Mouse (Mus musculus): ENCODE measurements around the gene Gba2. TPM values are rescaled to one million over a fixed set of nuclear protein-coding genes. Genes with fewer than 3 reads are reported as not detected.
"Not testable (repeated sequence)": the region's sequence is repeated elsewhere in the genome, so short reads cannot be mapped to it uniquely, and the experiment has no call there.

Gba2 gene
- polyA plus RNA-seq, 1 experiment from 2014 or later: 25.4 TPM

DNA sequence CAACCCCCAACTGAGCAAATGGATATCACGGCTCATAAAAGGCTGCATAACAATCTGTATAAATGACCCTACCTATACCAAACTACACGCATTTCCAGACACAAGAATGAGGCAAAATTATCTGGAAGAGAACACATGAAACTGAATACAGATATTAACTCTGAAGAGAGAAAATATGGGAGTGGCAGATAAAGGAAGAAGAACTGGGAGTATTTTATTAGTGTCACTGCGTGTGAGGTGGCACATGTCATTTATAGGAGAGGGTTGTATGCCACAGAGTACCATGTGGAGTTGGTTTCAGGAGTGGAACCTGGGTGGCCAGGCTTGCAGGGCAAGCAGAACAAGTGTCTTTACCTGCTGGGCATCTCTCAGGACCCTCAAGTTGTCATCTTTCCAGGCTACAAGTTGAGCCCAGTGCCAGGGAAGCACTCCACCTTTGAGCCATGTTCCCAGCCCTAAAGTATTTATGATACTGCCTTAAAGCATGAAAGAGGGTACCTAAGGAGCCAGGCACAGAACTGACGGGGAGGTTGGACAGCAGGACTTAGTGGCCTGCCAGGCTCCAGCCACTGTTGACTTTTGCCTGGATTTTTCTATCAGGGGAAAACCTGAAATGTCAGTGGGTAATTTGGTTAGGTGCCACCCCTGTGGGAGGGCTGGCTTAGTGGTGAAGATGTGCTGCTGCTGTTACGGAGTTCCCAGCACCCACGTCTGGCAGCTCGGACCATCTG lies 20.1 kb upstream of the Gba2 start:
- DNase-seq (ENCODE audit: low spot score) (no peak), ATAC-seq (ENCODE audit: low FRiP score) (no peak)
- Histone ChIP-seq H3K4me3 (ENCODE audit: low read depth, low read length) (no peak overlapping the region), H3K27ac (ENCODE audit: low read depth, low read length) (no peak overlapping the region), H3K4me2 (replicated peaks; ENCODE audit: low read depth, low read length) (no peak overlapping the region), H3K4me1 (replicated peaks; ENCODE audit: control insufficient read depth, insufficient read depth, low read length) (no peaks in the 10 kb centered on the region), H3K36me3 (ENCODE audit: control insufficient read depth, insufficient read depth, low read length) (no peaks in the 10 kb centered on the region), H3K9me3 (ENCODE audit: control insufficient read depth, low read length) (no peaks in the 10 kb centered on the region), H3K9ac (ENCODE audit: low read depth, low read length) (no peak overlapping the region), H3K27me3 (ENCODE audit: control insufficient read depth, insufficient read depth, low read length) (no peaks in the 10 kb centered on the region)
- 86% methylated on average over 7 of the region's 7 CpGs for WGBS

- Histone ChIP-seq H3K4me3 (ENCODE audit: low read depth, low read length) (no peak overlapping the region), H3K27me3 (ENCODE audit: control insufficient read depth, insufficient read depth, low read length) (no peaks in the 10 kb centered on the region), H3K9ac (ENCODE audit: low read depth, low read length) (no peak overlapping the region), H3K36me3 (ENCODE audit: control insufficient read depth, insufficient read depth, low read length) (no peaks in the 10 kb centered on the region), H3K4me2 (replicated peaks; ENCODE audit: low read depth, low read length) (no peak overlapping the region), H3K27ac (ENCODE audit: low read depth, low read length) (no peak overlapping the region), H3K9me3 (ENCODE audit: control insufficient read depth, low read length) (no peaks in the 10 kb centered on the region), H3K4me1 (replicated peaks; ENCODE audit: control insufficient read depth, insufficient read depth, low read length) (no peaks in the 10 kb centered on the region)
- 88% methylated on average over 4 of the region's 4 CpGs for WGBS
- DNase-seq (ENCODE audit: low spot score) (no peak), ATAC-seq (ENCODE audit: low FRiP score) (no peak)
Measured at GRCm38 (mm10) chr4:43598200-43598599, 19.5 kb upstream of the Gba2 start.

GRCm38 (mm10) chr4:43596597-43596996 lies 17.9 kb upstream of the Gba2 start:
- not testable (repeated sequence) for H3K9me3 ChIP-seq (ENCODE audit: control insufficient read depth, low read length); H3K4me1 ChIP-seq (replicated peaks; ENCODE audit: control insufficient read depth, insufficient read depth, low read length); H3K27ac ChIP-seq (ENCODE audit: low read depth, low read length); H3K27me3 ChIP-seq (ENCODE audit: control insufficient read depth, insufficient read depth, low read length); DNase-seq (ENCODE audit: low spot score); H3K4me2 ChIP-seq (replicated peaks; ENCODE audit: low read depth, low read length); ATAC-seq (ENCODE audit: low FRiP score); H3K4me3 ChIP-seq (ENCODE audit: low read depth, low read length); H3K36me3 ChIP-seq (ENCODE audit: control insufficient read depth, insufficient read depth, low read length); H3K9ac ChIP-seq (ENCODE audit: low read depth, low read length)
- 89% methylated on average over 2 of the region's 2 CpGs for WGBS

- no peak for ATAC-seq (ENCODE audit: low FRiP score)
- Histone ChIP-seq H3K36me3 (ENCODE audit: control insufficient read depth, insufficient read depth, low read length) (no peaks in the 10 kb centered on the region), H3K4me2 (replicated peaks; ENCODE audit: low read depth, low read length) (no peak overlapping the region), H3K27ac (ENCODE audit: low read depth, low read length) (no peak overlapping the region), H3K27me3 (ENCODE audit: control insufficient read depth, insufficient read depth, low read length) (no peaks in the 10 kb centered on the region), H3K9me3 (ENCODE audit: control insufficient read depth, low read length) (no peaks in the 10 kb centered on the region), H3K9ac (ENCODE audit: low read depth, low read length) (no peak overlapping the region), H3K4me3 (ENCODE audit: low read depth, low read length) (no peak overlapping the region), H3K4me1 (replicated peaks; ENCODE audit: control insufficient read depth, insufficient read depth, low read length) (no peaks in the 10 kb centered on the region)
- no peak for DNase-seq (ENCODE audit: low spot score)
- WGBS: 61% methylated on average over 3 of the region's 3 CpGs
Measured at GRCm38 (mm10) chr4:43593453-43593852, 14.8 kb upstream of the Gba2 start.

DNA sequence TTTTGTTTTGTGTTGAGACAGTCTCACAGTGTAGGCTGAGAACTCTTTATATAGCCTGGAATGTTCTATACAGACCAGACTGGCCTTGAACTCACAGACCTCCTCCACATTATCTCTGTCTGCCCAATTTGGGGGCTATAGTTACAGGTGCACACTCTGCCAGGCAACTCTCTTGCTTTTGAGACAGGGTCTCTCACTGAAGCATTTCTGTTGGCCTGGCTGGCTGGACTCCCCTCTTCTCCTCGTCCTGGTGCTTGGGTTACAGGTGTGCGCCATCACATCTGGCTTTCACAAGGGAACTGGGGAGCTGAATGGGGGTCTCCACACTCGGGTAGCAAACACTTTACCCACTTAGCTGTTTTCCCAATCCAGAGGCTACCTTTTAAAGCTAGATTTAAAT lies 13.3 kb upstream of the Gba2 start:
- WGBS: 83% methylated on average over 3 of the region's 3 CpGs
- ATAC-seq (ENCODE audit: low FRiP score): no peak
- H3K4me1 ChIP-seq (replicated peaks; ENCODE audit: control insufficient read depth, insufficient read depth, low read length): no peaks in the 10 kb centered on the region

GRCm38 (mm10) chr4:43591543-43591942 lies 12.9 kb upstream of the Gba2 start:
- H3K4me3 ChIP-seq (ENCODE audit: low read depth, low read length): no peak overlapping the region
- no peaks in the 10 kb centered on the region for H3K36me3 ChIP-seq (ENCODE audit: control insufficient read depth, insufficient read depth, low read length)
- no peak overlapping the region for H3K9ac ChIP-seq (ENCODE audit: low read depth, low read length)
- no peaks in the 10 kb centered on the region for H3K27me3 ChIP-seq (ENCODE audit: control insufficient read depth, insufficient read depth, low read length)
- ATAC-seq (ENCODE audit: low FRiP score): no peak
- DNase-seq (ENCODE audit: low spot score): no peak
- H3K27ac ChIP-seq (ENCODE audit: low read depth, low read length): no peak overlapping the region
- WGBS: 89% methylated on average over 5 of the region's 5 CpGs
- no peak overlapping the region for H3K4me2 ChIP-seq (replicated peaks; ENCODE audit: low read depth, low read length)
- H3K9me3 ChIP-seq (ENCODE audit: control insufficient read depth, low read length): no peaks in the 10 kb centered on the region
- no peaks in the 10 kb centered on the region for H3K4me1 ChIP-seq (replicated peaks; ENCODE audit: control insufficient read depth, insufficient read depth, low read length)

More for the DNA sequence above, 13.3 kb upstream of the Gba2 start:
- Histone ChIP-seq H3K36me3 (ENCODE audit: control insufficient read depth, insufficient read depth, low read length) (no peaks in the 10 kb centered on the region), H3K27ac (ENCODE audit: low read depth, low read length) (no peak overlapping the region), H3K9ac (ENCODE audit: low read depth, low read length) (no peak overlapping the region), H3K9me3 (ENCODE audit: control insufficient read depth, low read length) (no peaks in the 10 kb centered on the region), H3K27me3 (ENCODE audit: control insufficient read depth, insufficient read depth, low read length) (no peaks in the 10 kb centered on the region), H3K4me2 (replicated peaks; ENCODE audit: low read depth, low read length) (no peak overlapping the region), H3K4me3 (ENCODE audit: low read depth, low read length) (no peak overlapping the region)
- no peak for DNase-seq (ENCODE audit: low spot score)

- Histone ChIP-seq H3K9me3 (ENCODE audit: control insufficient read depth, low read length) (no peaks in the 10 kb centered on the region), H3K4me3 (ENCODE audit: low read depth, low read length) (no peak overlapping the region), H3K4me1 (replicated peaks; ENCODE audit: control insufficient read depth, insufficient read depth, low read length) (no peaks in the 10 kb centered on the region), H3K9ac (ENCODE audit: low read depth, low read length) (no peak overlapping the region), H3K36me3 (ENCODE audit: control insufficient read depth, insufficient read depth, low read length) (0 out of 2 replicates have a peak, but pooled peaks cover 3% of the 10 kb centered on the region), H3K27ac (ENCODE audit: low read depth, low read length) (no peak overlapping the region), H3K4me2 (replicated peaks; ENCODE audit: low read depth, low read length) (no peak overlapping the region), H3K27me3 (ENCODE audit: control insufficient read depth, insufficient read depth, low read length) (no peaks in the 10 kb centered on the region)
- 66% methylated on average over 7 of the region's 7 CpGs for WGBS
- DNase-seq (ENCODE audit: low spot score) (no peak), ATAC-seq (ENCODE audit: low FRiP score) (no peak)
Measured at GRCm38 (mm10) chr4:43587681-43588080, 9.0 kb upstream of the Gba2 start.

- WGBS: 76% methylated on average over 8 of the region's 8 CpGs
- Histone ChIP-seq H3K4me3 (ENCODE audit: low read depth, low read length) (no peak overlapping the region), H3K9me3 (ENCODE audit: control insufficient read depth, low read length) (no peaks in the 10 kb centered on the region), H3K27me3 (ENCODE audit: control insufficient read depth, insufficient read depth, low read length) (no peaks in the 10 kb centered on the region), H3K27ac (ENCODE audit: low read depth, low read length) (no peak overlapping the region), H3K4me2 (replicated peaks; ENCODE audit: low read depth, low read length) (no peak overlapping the region), H3K36me3 (ENCODE audit: control insufficient read depth, insufficient read depth, low read length) (0 out of 2 replicates have a peak, but pooled peaks cover 5% of the 10 kb centered on the region), H3K4me1 (replicated peaks; ENCODE audit: control insufficient read depth, insufficient read depth, low read length) (no peaks in the 10 kb centered on the region), H3K9ac (ENCODE audit: low read depth, low read length) (no peak overlapping the region)
- DNase-seq (ENCODE audit: low spot score): no peak
- ATAC-seq (ENCODE audit: low FRiP score): peak; percentile 40; the same call in 1 of the 2 replicates
Measured at GRCm38 (mm10) chr4:43586411-43586810, 7.7 kb upstream of the Gba2 start.

- Histone ChIP-seq H3K36me3 (ENCODE audit: control insufficient read depth, insufficient read depth, low read length) (0 out of 2 replicates have a peak, but pooled peaks cover 5% of the 10 kb centered on the region), H3K27ac (ENCODE audit: low read depth, low read length) (no peak overlapping the region)
Measured at GRCm38 (mm10) chr4:43585682-43586081, 7.0 kb upstream of the Gba2 start.

More at GRCm38 (mm10) chr4:43585682-43586081, 7.0 kb upstream of the Gba2 start:
- Histone ChIP-seq H3K9me3 (ENCODE audit: control insufficient read depth, low read length) (no peaks in the 10 kb centered on the region), H3K4me3 (ENCODE audit: low read depth, low read length) (no peak overlapping the region), H3K9ac (ENCODE audit: low read depth, low read length) (no peak overlapping the region), H3K4me2 (replicated peaks; ENCODE audit: low read depth, low read length) (no peak overlapping the region), H3K4me1 (replicated peaks; ENCODE audit: control insufficient read depth, insufficient read depth, low read length) (no peaks in the 10 kb centered on the region), H3K27me3 (ENCODE audit: control insufficient read depth, insufficient read depth, low read length) (no peaks in the 10 kb centered on the region)
- WGBS: 47% methylated on average over 10 of the region's 10 CpGs
- ATAC-seq (ENCODE audit: low FRiP score) (no peak), DNase-seq (ENCODE audit: low spot score) (no peak)
